Mouse (Mus musculus) G1E (cell line): ENCODE measurements around the gene Rassf1.

ENCODE experiments used
- CTCF ChIP-seq: IDR thresholded peaks from 2 replicates; pipeline ENCODE4 v1.5.1; 2012; ENCODE audit warnings: low read depth, low read length, inconsistent platforms, mixed read lengths
- POLR2AphosphoS5 ChIP-seq: IDR thresholded peaks from 2 replicates; pipeline ENCODE4 v1.6.1; 2012; ENCODE audit warnings: low read depth, low read length, inconsistent platforms; ENCODE audit not compliant: insufficient replicate concordance

DNA sequence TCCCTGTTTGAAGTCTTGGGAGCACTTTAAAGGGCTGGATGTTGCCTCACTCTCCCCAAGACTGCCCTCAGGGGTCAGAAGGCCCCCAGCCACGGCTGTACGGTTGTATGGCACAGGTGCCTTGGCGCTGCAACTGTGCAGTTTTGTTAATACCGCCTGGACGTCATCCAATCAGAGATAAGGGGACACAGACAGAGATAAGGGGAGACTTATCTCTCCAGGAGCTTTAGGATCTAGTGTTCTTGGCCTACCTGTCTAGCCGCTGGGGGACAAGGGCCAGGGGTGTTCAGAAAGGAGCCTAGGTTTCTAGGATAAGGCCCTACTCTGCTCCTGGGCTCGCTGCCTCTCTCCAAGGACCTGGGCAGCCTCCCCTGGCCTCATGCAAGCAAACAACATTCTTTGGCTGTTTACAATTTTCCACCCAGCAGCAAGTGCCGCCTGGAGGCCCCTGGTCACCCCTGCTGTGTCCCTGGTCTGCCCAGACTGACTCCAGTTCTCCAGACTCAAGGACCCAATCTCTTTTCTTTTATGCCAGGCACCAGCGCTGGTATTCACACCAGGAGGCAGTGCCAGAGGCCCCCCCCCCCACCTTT, 56.4 kb downstream of the Rassf1 start:
- TF ChIP-seq CTCF (no peak), POLR2AphosphoS5 (no peak)
